Mouse (Mus musculus) heart, postnatal 10 days (tissue): ENCODE results near the gene Mecr. TPM values are rescaled to one million over a fixed set of nuclear protein-coding genes. Genes with fewer than 3 reads are reported as not detected.

Source experiments
- DNase-seq, 2 experiments: peaks; one replicate each; pipeline ENCODE4 v3.0.0; 2021
- intact Hi-C: fragments of 180-260 bp; cut with DNase I; formaldehyde crosslinking; loops from one replicate; pipeline ENCODE4 v1.15.1; 2025
- total RNA-seq, 2 experiments: library from RNA; stranded (reverse); gene quantifications; 2 replicates each; pipeline ENCODE4 v1.2.3; 2021

Mecr gene
- total RNA-seq, 2 experiments from 2014 or later, result 31.7 to 33.2 TPM

- peak in 1 of 2 experiments; percentile 31 for DNase-seq
- intact Hi-C loops, result loop anchor here (10.0 kb wide), 2 partner anchors 349 to 429 kb away; no protein-coding TSS in a partner anchor
These were observed 9.2 kb upstream of the Mecr start for GRCm38 (mm10) chr4:131833971-131834609.

- intact Hi-C loops, result loop anchor here (5.0 to 10.0 kb wide), 3 partner anchors 352 to 432 kb away; no protein-coding TSS in a partner anchor
- peak; percentile 25 to 43 for DNase-seq
These were observed 6.9 kb upstream of the Mecr start for GRCm38 (mm10) chr4:131836351-131836881.

GRCm38 (mm10) chr4:131836891-131837491, 6.3 kb upstream of the Mecr start:
- DNase-seq, result peak; percentile 49 to 56
- intact Hi-C loops, result loop anchor here (5.0 to 10.0 kb wide), 3 partner anchors 352 to 432 kb away; no protein-coding TSS in a partner anchor

GRCm38 (mm10) chr4:131837872-131838524, 5.3 kb upstream of the Mecr start, which contains the start of gene Ptpru:
Gene Ptpru (minus strand): TSS chr4:131838288.
- intact Hi-C loops, result loop anchor here (1.0 to 10.0 kb wide), 7 partner anchors 53 to 878 kb away; no protein-coding TSS in a partner anchor
- DNase-seq, result peak; percentile 92 to 94

- DNase-seq, result no peak
- intact Hi-C loops, result no loop called here
These were observed 2.9 kb downstream of the Mecr start for GRCm38 (mm10) chr4:131845991-131846778.

GRCm38 (mm10) chr4:131848082-131848481, 4.8 kb downstream of the Mecr start:
- DNase-seq, result no peak
- intact Hi-C loops, result no loop called here

GRCm38 (mm10) chr4:131849986-131850638, 6.8 kb downstream of the Mecr start:
- intact Hi-C loops, result no loop called here
- peak; percentile 78 for DNase-seq

- intact Hi-C loops, result no loop called here
- no peak for DNase-seq
These were observed 11.7 kb downstream of the Mecr start for GRCm38 (mm10) chr4:131854950-131855349.

- intact Hi-C loops, result loop anchor here (1.0 to 5.0 kb wide), 3 partner anchors 57 to 219 kb away; no protein-coding TSS in a partner anchor
- DNase-seq, result peak; percentile 88 to 92
These were observed 17.4 kb downstream of the Mecr start for GRCm38 (mm10) chr4:131860492-131861340.

GRCm38 (mm10) chr4:131861341-131861739, 18.1 kb downstream of the Mecr start:
- DNase-seq, result no peak

GRCm38 (mm10) chr4:131872672-131873292, 29.5 kb downstream of the Mecr start:
- intact Hi-C loops, result no loop called here
- no peak for DNase-seq

More at GRCm38 (mm10) chr4:131861341-131861739, 18.1 kb downstream of the Mecr start:
- intact Hi-C loops, result loop anchor here (5.0 kb wide), 2 partner anchors 56 to 116 kb away; no protein-coding TSS in a partner anchor

GRCm38 (mm10) chr4:131873293-131874168, 30.3 kb downstream of the Mecr start, which contains the start of gene Srsf4:
Gene Srsf4 (plus strand): TSS chr4:131873617.
- intact Hi-C loops, result no loop called here
- peak; percentile 95 for DNase-seq

- intact Hi-C loops, result no loop called here
- no peak for DNase-seq
These were observed 30.9 kb downstream of the Mecr start for GRCm38 (mm10) chr4:131874169-131874536.

- intact Hi-C loops, result no loop called here
- no peak for DNase-seq
These were observed 31.3 kb downstream of the Mecr start for GRCm38 (mm10) chr4:131874567-131874966.

- DNase-seq, result no peak
- intact Hi-C loops, result no loop called here
These were observed 32.0 kb downstream of the Mecr start for GRCm38 (mm10) chr4:131875242-131875641.

- no peak for DNase-seq
- intact Hi-C loops, result no loop called here
These were observed 33.6 kb downstream of the Mecr start for GRCm38 (mm10) chr4:131876836-131877235.

GRCm38 (mm10) chr4:131879692-131880091, 36.4 kb downstream of the Mecr start:
- intact Hi-C loops, result no loop called here
- DNase-seq, result no peak
